Mouse (Mus musculus) left cerebral cortex, postnatal 25 days (tissue): ENCODE results near the gene Nf1. TPM values are rescaled to one million over a fixed set of nuclear protein-coding genes. Genes with fewer than 3 reads are reported as not detected.
"Not testable (repeated sequence)": the region's sequence is repeated elsewhere in the genome, so short reads cannot be mapped to it uniquely, and the experiment has no call there.

Experiments used
- DNase-seq, 2 experiments: peaks; one replicate each; pipeline ENCODE4 v3.0.0; 2022; ENCODE audit warnings: low spot score in 2 of 2, mixed read lengths in 1 of 2
- intact Hi-C: fragments of 180-260 bp; cut with DNase I; formaldehyde crosslinking; loops from one replicate; pipeline ENCODE4 v1.15.1; 2025
- total RNA-seq, 2 experiments: library from RNA; stranded (reverse); gene quantifications; 2 replicates each; pipeline ENCODE4 v1.2.3; 2021

Gene Nf1
- 100 to 1,000 TPM; 119 to 124 TPM for total RNA-seq

DNA sequence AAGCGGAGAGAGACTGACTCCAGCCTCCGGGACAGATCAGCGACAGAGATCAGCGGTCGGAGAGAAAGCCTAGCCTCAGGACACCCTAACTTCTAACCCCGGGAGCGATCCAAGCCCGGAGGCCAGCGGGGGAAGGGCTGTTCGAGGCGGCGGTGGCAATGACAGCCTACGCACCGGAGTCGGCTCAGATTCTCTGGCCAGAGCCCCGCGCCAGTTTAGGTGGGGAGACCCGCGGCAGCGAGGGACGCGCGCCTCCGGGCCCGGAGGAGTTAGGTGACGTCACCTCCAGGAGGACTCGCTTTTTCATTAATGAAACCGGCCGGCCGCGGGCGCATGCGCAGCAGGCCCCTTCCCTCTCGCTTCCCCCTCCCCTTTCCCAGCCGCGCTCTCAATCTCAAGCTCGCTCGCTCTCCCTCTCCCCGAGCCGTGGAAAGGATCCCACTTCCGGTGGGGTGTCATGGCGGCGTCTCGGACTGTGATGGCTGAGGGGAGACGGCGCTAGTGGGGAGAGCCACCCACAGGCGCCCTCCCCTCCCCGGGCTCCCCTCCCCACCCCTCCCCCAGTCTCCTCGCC lies at the start of gene Nf1:
Nf1 (plus strand) TSS at position 460 of the 574 bp plus-strand sequence.
- intact Hi-C loops: no loop called here
- peak; percentile 94 to 97 for DNase-seq

DNA sequence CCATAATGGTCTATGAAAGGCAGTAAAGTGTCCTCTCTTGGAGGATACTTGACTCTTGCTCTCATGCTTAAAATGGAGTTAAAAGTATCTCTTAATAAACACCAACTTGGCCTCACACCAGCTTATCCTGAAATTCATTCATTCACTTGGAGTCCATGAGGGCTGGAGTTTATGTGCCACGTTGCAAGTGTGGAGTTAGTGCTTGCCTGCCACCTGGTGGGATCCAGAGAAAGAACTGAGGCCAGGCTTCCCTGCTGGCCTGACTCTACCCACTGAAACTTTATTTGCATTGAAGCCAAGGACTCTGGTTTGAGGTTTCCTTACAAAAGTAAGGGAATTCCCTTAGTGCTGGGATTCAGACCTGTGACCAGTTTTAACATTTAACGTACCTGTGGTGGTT lies 49.0 kb upstream of the Nf1 start:
- peak; percentile 20 to 33 for DNase-seq
- intact Hi-C loops: loop anchor here (5.0 kb wide), 1 partner anchor 323 kb away; no protein-coding TSS in a partner anchor

DNA sequence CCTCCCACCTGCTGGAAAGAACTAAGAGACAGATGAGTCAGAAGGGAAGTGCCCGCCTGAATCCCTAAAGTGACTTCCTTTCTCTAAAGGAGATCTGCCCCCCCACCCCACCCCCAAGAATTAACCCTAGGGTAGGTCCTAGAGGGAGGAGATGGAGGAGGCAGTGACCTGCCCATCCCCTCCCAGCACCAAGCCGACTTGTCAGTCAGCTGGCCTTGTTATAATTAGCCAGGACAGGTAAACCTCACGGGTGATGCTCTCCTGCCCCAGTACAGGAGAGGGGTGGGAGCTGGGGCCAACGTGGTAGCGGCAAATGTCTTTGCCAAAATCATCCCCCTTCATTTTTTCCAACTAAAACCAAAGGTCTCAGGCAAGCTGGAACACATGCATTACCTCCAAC lies 47.8 kb upstream of the Nf1 start:
- intact Hi-C loops: loop anchor here (5.0 kb wide), 1 partner anchor 324 kb away; no protein-coding TSS in a partner anchor
- no peak for DNase-seq

DNA sequence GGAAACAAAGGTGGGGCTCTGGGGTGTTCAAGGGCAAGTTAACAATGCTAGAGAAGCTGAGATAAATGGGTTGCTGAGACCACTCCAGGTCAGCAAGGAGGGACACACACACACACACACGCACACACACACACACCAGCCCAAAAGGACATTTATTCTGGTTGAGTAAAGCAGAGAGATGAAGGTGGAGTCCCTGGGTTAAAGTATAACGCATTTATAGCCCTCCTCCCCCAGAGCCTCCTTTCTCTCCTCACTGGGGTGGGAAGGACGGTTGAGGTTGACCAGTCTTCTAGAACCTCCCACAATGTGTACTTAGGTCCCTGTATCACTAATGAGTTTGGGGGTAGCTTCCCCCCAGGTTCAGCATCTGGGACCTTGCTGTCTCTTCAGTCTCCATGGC lies 47.4 kb upstream of the Nf1 start:
- DNase-seq: no peak
- intact Hi-C loops: loop anchor here (5.0 kb wide), 1 partner anchor 325 kb away; no protein-coding TSS in a partner anchor

DNA sequence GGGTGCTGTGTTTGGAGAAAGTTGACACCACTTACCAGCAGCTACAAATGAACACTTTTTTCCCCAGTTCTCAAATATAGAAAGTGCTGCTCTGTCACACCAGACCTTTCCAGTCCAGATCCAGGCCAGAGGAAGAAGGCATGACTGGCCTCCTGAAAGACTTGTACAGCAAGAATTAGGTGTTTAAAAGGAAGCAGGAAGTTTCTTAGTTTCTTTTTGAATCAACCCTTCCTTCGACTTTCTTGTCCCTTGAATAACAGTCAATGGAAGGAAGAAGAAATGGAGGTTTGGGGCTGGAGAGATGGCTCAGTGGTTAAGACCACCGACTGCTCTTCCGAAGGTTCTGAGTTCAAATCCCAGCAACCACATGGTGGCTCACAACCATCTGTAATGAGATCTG lies 46.5 kb upstream of the Nf1 start:
- DNase-seq: no peak
- intact Hi-C loops: loop anchor here (5.0 kb wide), 1 partner anchor 326 kb away; no protein-coding TSS in a partner anchor

DNA sequence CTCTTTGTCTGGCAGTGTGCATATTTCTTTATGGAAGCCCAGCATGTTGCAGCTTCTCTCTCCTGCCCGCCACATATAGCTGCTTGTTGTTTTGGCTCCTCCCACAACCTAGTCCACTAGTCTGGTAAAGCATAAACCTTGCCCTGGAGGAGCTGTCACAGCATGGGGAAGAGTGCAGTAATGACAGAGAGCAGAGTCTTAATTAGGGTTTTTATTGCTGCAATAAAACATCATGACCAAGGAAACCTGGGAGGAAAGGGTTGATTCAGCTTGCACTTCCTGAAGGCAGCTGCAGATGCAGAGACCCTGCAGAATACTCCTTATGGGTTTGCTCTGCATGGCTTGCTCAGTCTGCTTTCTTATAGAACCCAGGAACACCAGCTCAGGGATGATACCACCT lies 45.5 kb upstream of the Nf1 start:
- DNase-seq: no peak
- intact Hi-C loops: loop anchor here (5.0 kb wide), 1 partner anchor 327 kb away; no protein-coding TSS in a partner anchor

DNA sequence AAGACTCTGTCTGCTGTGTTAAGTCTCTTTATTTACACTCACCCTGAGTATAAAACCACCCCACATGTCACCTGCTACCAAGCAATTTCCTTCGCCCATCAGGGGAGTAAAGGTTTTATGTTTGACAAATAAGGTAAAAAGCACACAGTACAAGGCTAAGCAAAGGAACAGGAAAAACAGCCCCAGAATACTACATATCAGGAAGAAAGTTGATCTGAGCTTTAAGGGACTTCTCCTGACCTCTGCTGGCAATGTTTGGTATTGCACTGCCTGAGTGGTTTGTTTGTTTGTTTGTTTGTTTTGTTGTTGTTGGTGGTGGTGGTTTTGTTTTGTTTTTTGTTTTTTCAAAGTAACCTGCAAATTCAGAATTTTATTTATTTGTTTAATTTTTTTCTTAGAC lies 43.3 kb upstream of the Nf1 start:
- intact Hi-C loops: loop anchor here (1.0 to 5.0 kb wide), 3 partner anchors 72 to 264 kb away; no protein-coding TSS in a partner anchor
- DNase-seq: peak; percentile 23 to 43

- intact Hi-C loops: loop anchor here (1.0 to 5.0 kb wide), 3 partner anchors 73 to 265 kb away; no protein-coding TSS in a partner anchor
- no peak for DNase-seq
Observed at GRCm38 (mm10) chr11:79296856-79297491, 42.5 kb upstream of the Nf1 start, which contains the start of gene Gm9964. Gene Gm9964, minus strand, starts transcription at chr11:79296906.

GRCm38 (mm10) chr11:79299719-79300431 lies 39.6 kb upstream of the Nf1 start:
- intact Hi-C loops: loop anchor here (5.0 kb wide), 2 partner anchors 97 to 268 kb away; no protein-coding TSS in a partner anchor

GRCm38 (mm10) chr11:79303109-79303508 lies 36.4 kb upstream of the Nf1 start:
- intact Hi-C loops: no loop called here

More at GRCm38 (mm10) chr11:79299719-79300431, 39.6 kb upstream of the Nf1 start:
- no peak for DNase-seq

GRCm38 (mm10) chr11:79304245-79304644 lies 35.2 kb upstream of the Nf1 start:
- intact Hi-C loops, DNase-seq: not testable (repeated sequence)

More at GRCm38 (mm10) chr11:79303109-79303508, 36.4 kb upstream of the Nf1 start:
- DNase-seq: no peak

DNA sequence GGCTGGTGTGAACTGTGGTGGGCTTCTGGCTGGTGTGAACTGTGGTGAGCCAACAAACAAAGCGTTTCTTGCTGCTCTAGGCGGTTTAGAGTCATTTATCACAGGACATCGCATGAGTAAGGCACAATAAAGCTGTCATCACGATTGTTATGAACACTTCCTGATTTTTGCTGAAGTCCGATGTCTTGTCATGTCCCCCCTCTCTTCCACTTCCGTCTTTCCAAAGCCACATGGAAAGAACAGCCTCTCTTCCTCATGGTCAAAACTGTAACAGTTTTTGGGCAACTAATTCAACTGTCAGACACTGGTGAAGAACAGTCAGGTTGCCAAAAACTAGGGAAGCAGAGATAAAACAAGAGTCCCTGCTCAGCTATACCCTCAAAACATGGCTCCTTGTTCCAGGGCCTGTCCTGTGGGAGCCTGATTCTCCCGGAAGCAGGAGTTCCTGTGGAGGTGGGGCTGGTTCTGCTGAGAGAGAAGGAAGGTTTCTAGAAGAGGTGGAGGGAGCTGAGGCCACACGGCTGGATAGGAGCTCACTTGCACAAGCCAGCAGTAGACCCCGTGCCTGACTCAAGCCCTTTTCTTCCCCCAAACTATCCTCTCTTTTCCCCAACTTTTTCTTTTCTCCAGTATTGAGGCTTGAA lies 33.7 kb upstream of the Nf1 start:
- intact Hi-C loops: no loop called here
- no peak for DNase-seq

- DNase-seq: peak in 1 of 2 experiments; percentile 12
- intact Hi-C loops: no loop called here
Observed at GRCm38 (mm10) chr11:79306510-79306909, 33.0 kb upstream of the Nf1 start.

DNA sequence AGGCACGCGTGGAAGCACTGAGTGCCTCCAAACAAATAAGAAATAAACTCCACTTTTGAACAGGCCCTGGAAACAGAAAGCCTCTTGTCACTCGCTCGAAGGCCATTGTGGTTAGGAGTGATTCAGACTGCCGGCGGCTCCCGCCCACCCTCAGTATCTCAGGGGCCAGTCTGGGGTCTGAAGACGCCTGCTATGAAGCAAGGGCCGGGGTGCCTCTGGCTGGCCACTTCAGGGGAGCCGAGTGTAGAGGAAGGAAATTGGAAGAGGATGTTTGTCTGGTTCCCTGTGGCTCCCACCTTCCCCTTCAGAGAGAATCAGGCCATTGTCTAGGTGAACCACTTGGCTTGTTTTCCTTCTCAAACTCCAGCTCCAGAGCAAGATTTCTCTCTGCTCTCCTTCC lies 32.5 kb upstream of the Nf1 start:
- peak; percentile 7 to 14 for DNase-seq
- intact Hi-C loops: no loop called here

DNA sequence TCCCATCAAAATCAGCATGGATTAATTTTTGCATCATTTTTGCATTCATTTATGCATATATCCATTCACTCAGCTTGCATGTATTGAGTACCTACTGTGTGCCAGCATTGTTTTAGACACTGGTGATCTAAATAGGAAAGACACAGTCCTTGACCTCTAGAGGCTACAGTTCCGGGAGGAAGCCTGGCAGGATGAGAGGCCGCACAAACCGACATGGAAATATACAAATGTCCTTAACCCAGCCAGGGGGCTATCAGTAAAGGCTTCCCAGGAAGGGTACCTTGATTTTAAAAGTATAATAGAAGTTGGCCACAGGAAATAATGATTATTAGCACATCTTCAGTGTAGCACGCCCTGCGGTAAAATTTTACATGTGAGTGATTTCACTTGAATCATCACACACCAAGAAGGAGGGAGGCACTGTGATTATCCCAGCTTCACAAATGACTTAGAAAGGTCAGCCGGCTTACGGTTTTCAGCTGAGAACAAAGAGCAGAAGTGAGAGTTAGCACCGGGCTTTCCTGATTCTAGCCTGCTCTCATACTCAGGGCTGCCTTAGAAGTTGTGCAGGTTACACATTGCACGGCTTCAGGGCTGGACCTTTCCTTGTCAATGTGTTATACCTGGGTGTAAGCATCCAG lies 31.8 kb upstream of the Nf1 start:
- intact Hi-C loops: no loop called here
- no peak for DNase-seq

- intact Hi-C loops: no loop called here
- DNase-seq: no peak
Observed at GRCm38 (mm10) chr11:79310467-79310866, 29.0 kb upstream of the Nf1 start.

DNA sequence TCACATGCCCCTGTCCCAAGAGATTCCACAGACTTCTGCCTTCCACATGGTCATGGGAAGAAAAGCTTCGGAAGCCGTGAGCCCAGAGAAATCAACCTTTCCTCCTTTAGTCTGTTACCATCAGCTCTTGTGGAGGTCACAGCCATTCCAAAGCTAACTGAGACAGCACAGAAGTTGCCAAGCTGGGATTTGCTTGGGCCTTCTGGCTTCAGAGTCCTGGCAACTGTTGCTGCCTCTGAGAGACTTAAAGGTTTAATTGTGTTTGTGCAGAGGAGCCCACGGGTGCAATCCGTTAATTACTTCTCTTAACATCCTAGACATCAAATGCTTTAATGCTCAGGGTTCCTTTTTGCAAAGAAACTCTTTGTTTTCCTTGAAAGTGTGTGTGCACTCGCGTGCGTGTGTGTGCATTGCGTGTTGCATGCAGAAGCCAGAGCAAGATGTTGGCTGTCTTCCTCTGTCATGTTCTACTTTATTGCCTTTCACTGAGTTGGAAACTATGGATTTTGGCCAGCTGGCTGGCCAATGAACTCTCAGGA lies 22.6 kb upstream of the Nf1 start:
- intact Hi-C loops: no loop called here

GRCm38 (mm10) chr11:79319807-79320206 lies 19.7 kb upstream of the Nf1 start:
- intact Hi-C loops: no loop called here

More for the DNA sequence above, 22.6 kb upstream of the Nf1 start:
- no peak for DNase-seq

More at GRCm38 (mm10) chr11:79319807-79320206, 19.7 kb upstream of the Nf1 start:
- DNase-seq: no peak
